Mouse (Mus musculus) MEL (cell line): ENCODE data around the gene Hoxd11.

Experiments
- CHD2 ChIP-seq: IDR thresholded peaks from 2 replicates; pipeline ENCODE4 v1.6.1; 2011; ENCODE audit warnings: low read length, improper control_type of control experiment
- ZKSCAN1 ChIP-seq: IDR thresholded peaks from 2 replicates; pipeline ENCODE4 v1.6.1; 2012; ENCODE audit warnings: low read depth, mild to moderate bottlenecking, inconsistent platforms, low read length, improper control_type of control experiment, moderate library complexity

DNA sequence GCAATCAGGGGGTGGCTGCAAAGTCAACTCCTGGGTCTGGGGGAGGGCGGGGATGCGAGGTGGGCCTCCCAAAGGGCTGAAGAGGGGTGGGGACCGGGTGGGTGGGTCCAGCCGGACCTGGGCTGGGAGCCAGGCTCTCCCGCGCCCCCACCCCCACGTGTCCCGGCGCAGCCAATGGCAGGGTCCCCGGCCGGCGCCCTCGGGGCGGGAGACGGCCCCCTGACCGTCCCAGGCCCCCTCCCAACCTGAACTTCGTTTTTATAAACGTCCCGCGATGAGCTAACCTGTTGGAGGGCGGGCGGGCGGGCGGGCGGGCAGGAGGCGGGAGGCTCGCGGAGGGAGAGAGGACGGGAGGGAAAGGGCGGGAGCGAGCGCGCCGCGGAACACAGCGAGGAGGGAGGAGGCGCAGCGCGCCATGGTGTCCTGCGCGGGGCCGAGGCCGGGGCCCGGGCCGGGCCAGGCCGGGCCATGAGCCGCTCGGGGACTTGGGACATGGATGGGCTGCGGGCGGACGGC, 11.5 kb upstream of the Hoxd11 start, which contains the start of gene Hoxd13:
- TF ChIP-seq ZKSCAN1 = no peak
- TF ChIP-seq CHD2 = no peak
